Mouse (Mus musculus) midbrain, embryonic 15.5 days (tissue): ENCODE data around the gene Mettl8. TPM values are rescaled to one million over a fixed set of nuclear protein-coding genes. Genes with fewer than 3 reads are reported as not detected.

Experiments used
- ATAC-seq: fragments of 200-750 bp; cut with Nextera tagmentation; replicated peaks from 2 replicates; pipeline ENCODE4 v1.8.0; 2017; ENCODE audit warnings: moderate TSS enrichment
- H3K27ac ChIP-seq: fragments of 300-500 bp; sonication (generic); 2 replicates; pipeline ENCODE4 v1.5.1; 2015; ENCODE audit warnings: mild to moderate bottlenecking, inconsistent platforms
- H3K27me3 ChIP-seq: fragments of 300-500 bp; sonication (generic); replicated peaks from 2 replicates; pipeline ENCODE4 v1.6.1; 2015; ENCODE audit warnings: inconsistent platforms
- H3K36me3 ChIP-seq: fragments of 300-500 bp; sonication (generic); replicated peaks from 2 replicates; pipeline ENCODE4 v1.6.1; 2015; ENCODE audit warnings: inconsistent platforms
- H3K4me1 ChIP-seq: fragments of 300-500 bp; sonication (generic); 2 replicates; pipeline ENCODE4 v1.6.1; 2015; ENCODE audit warnings: inconsistent platforms
- H3K4me2 ChIP-seq: fragments of 300-500 bp; sonication (generic); 2 replicates; pipeline ENCODE4 v1.6.1; 2015; ENCODE audit warnings: inconsistent platforms, mild to moderate bottlenecking, moderate library complexity
- H3K4me3 ChIP-seq: fragments of 300-500 bp; sonication (generic); 2 replicates; pipeline ENCODE4 v1.5.1; 2015; ENCODE audit warnings: mild to moderate bottlenecking, inconsistent platforms
- H3K9ac ChIP-seq: fragments of 300-500 bp; sonication (generic); 2 replicates; pipeline ENCODE4 v1.6.1; 2015; ENCODE audit warnings: mild to moderate bottlenecking, inconsistent platforms
- H3K9me3 ChIP-seq: fragments of 300-500 bp; sonication (generic); 2 replicates; pipeline ENCODE4 v1.6.1; 2016; ENCODE audit warnings: inconsistent platforms
- WGBS: fragments of 180-500 bp; shearing (Covaris S2); methylation state at CpG from one replicate; pipeline ENCODE4 v1.1.7; 2015; ENCODE audit warnings: mixed read lengths; 5-methylcytosine and 5-hydroxymethylcytosine counted together
- polyA plus RNA-seq: library from polyadenylated mRNA; unstranded; fragments of >200 nt; fragmentation: Nextera tagmentation; extraction: Ambion mirVana; gene quantifications from 2 replicates; pipeline ENCODE4 v1.2.1, GENCODE M21; 2015

Mettl8 gene
- polyA plus RNA-seq, 1 experiment from 2014 or later: 11.4 TPM

GRCm38 (mm10) chr2:71071601-71072000 lies 16.2 kb upstream of the Mettl8 start:
- 97% methylated on average over 4 of the region's 4 CpGs for WGBS
- Histone ChIP-seq H3K9ac (no peak overlapping the region), H3K4me2 (no peak overlapping the region), H3K27ac (no peak overlapping the region), H3K27me3 (no peaks in the 10 kb centered on the region), H3K9me3 (no peaks in the 10 kb centered on the region), H3K4me3 (no peak overlapping the region), H3K4me1 (no peaks in the 10 kb centered on the region), H3K36me3 (no peaks in the 10 kb centered on the region)
- no peak for ATAC-seq

GRCm38 (mm10) chr2:71056115-71056835 lies 892 bp upstream of the Mettl8 start:
- 12% methylated on average over 21 of the region's 21 CpGs for WGBS
- peaks cover 7% of the 10 kb centered on the region for H3K4me1 ChIP-seq
- no peaks in the 10 kb centered on the region for H3K27me3 ChIP-seq
- H3K4me3 ChIP-seq: peak overlapping the region; percentile 99
- H3K36me3 ChIP-seq: no peaks in the 10 kb centered on the region
- no peak for ATAC-seq
- H3K9me3 ChIP-seq: no peaks in the 10 kb centered on the region
- H3K4me2 ChIP-seq: peak overlapping the region; percentile 91
- H3K9ac ChIP-seq: peak overlapping the region; percentile 92
- peak overlapping the region; percentile 98 for H3K27ac ChIP-seq

- Histone ChIP-seq H3K4me1 (peaks cover 7% of the 10 kb centered on the region), H3K9me3 (no peaks in the 10 kb centered on the region), H3K36me3 (no peaks in the 10 kb centered on the region), H3K4me3 (peak overlapping the region; percentile 99), H3K27ac (no peak overlapping the region), H3K27me3 (no peaks in the 10 kb centered on the region), H3K4me2 (peak overlapping the region; percentile 91), H3K9ac (peak overlapping the region; percentile 92)
- no peak for ATAC-seq
- 52% methylated on average over 9 of the region's 9 CpGs for WGBS
These were observed 667 bp downstream of the Mettl8 start for GRCm38 (mm10) chr2:71054716-71055115.

DNA sequence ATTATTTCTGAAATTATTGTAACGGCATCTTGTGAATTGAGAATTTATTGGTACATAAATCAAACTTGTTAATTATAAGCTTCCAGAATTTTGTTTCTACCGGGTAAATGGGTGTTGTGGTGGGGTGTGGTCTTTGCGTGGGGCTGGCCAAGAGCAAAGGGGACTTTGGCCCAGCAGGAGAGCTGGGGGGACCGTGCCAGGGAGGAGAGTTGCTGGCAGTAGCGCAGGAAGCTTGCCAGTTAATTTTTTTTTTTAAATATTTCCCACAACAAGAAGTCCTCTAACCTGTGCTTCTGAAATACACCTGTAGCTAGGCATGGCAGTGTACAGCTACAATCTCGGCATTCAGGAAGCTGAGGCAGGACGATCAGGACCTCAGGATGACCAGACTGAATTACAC lies 4.9 kb downstream of the Mettl8 start:
- no peaks in the 10 kb centered on the region for H3K27me3 ChIP-seq
- H3K9me3 ChIP-seq: no peaks in the 10 kb centered on the region
- no peak overlapping the region for H3K9ac ChIP-seq
- H3K36me3 ChIP-seq: no peaks in the 10 kb centered on the region
- no peak overlapping the region for H3K4me3 ChIP-seq
- no peak for ATAC-seq
- 90% methylated on average over 7 of the region's 7 CpGs for WGBS
- no peak overlapping the region for H3K27ac ChIP-seq
- no peak overlapping the region for H3K4me2 ChIP-seq
- H3K4me1 ChIP-seq: peaks cover 7% of the 10 kb centered on the region

DNA sequence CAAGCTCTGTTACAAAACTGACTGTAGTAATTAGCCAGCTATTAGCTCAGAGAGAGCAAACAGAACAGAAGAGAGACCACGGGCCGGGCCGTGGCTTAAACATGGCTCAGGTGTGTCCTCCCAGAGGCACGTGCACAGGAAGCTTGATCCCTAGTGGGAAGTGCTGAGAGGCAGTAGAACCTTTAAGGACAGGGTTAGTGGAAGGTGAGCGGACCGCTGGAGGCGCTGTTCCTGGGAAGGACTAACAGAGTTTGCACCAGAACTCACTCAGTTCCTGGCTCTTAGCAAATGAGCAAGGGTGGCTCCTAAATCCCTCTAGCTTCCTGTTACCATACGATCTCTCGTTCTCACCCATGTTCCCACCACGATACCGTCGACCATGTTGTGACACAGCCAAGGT lies 6.5 kb downstream of the Mettl8 start:
- no peaks in the 10 kb centered on the region for H3K4me1 ChIP-seq

GRCm38 (mm10) chr2:71046751-71047320 lies 8.5 kb downstream of the Mettl8 start:
- Histone ChIP-seq H3K9me3 (no peaks in the 10 kb centered on the region), H3K27ac (no peak overlapping the region), H3K9ac (no peak overlapping the region), H3K27me3 (no peaks in the 10 kb centered on the region), H3K36me3 (no peaks in the 10 kb centered on the region), H3K4me2 (no peak overlapping the region), H3K4me1 (no peaks in the 10 kb centered on the region), H3K4me3 (no peak overlapping the region)
- no peak for ATAC-seq
- 82% methylated on average over 6 of the region's 6 CpGs for WGBS

More for the DNA sequence above, 6.5 kb downstream of the Mettl8 start:
- 83% methylated on average over 12 of the region's 12 CpGs for WGBS
- Histone ChIP-seq H3K4me2 (no peak overlapping the region), H3K9ac (no peak overlapping the region), H3K9me3 (no peaks in the 10 kb centered on the region), H3K27ac (no peak overlapping the region), H3K36me3 (no peaks in the 10 kb centered on the region), H3K27me3 (no peaks in the 10 kb centered on the region), H3K4me3 (no peak overlapping the region)
- ATAC-seq: no peak

- no peak for ATAC-seq
- 79% methylated on average over 6 of the region's 6 CpGs for WGBS
- Histone ChIP-seq H3K9ac (no peak overlapping the region), H3K4me3 (no peak overlapping the region), H3K4me1 (no peaks in the 10 kb centered on the region), H3K9me3 (no peaks in the 10 kb centered on the region), H3K27ac (no peak overlapping the region), H3K36me3 (no peaks in the 10 kb centered on the region), H3K27me3 (no peaks in the 10 kb centered on the region), H3K4me2 (no peak overlapping the region)
These were observed 9.2 kb downstream of the Mettl8 start for GRCm38 (mm10) chr2:71046151-71046550.

DNA sequence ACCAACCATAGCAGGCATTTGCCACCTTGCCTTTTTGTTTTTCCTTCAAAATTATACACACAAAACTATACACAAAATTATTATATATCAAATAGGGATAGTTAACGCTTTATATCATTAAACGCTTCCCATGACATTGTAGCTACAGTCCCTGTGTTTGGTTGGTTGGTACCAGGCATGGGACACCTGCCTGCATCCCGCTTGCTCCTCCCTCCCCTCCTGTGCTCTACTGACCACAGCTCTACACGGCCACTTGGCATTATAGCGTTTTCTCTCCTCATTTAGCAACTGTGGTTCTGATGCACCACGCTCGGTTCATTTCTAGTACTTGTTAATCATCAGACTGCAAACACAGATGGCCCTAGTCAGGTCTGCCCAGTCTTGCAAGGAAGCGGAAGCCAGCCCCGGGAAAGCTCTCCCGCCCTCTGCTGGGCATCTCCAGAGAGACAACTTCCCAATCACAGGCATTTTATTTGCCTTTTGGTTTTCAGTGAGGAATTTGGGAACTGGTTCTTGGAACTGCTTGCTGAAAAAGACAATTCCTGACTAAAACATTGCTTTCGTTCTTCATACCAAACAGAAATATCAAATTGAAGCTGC lies 15.8 kb downstream of the Mettl8 start:
- Histone ChIP-seq H3K4me1 (peaks cover 10% of the 10 kb centered on the region), H3K4me3 (no peak overlapping the region), H3K36me3 (no peaks in the 10 kb centered on the region), H3K9me3 (no peaks in the 10 kb centered on the region), H3K9ac (no peak overlapping the region), H3K27me3 (no peaks in the 10 kb centered on the region), H3K4me2 (peak overlapping the region; percentile 29; the same call in 1 of the 2 replicates), H3K27ac (no peak overlapping the region)
- 41% methylated on average over 11 of the region's 11 CpGs for WGBS
- peak; percentile 76; the same call in 1 of the 2 replicates for ATAC-seq

DNA sequence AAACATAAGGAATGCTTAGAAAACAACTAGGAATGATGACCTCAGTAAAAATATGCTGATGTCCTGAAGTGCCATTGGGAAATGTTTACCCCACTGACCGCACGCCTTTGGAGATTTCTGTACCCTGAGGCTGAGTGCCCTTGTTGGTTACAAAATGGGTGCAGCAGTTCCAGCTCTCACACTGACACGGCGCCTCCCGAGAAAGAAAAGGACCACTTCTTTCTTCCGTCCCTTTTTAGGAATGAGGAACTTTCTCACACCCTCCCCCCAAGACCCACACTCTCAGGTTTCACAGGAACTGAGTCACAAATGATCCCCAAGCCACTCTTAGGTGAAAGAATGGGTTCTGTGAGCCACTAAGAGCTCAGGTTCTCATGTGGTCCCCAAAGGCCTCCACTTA lies 17.9 kb downstream of the Mettl8 start:
- H3K9me3 ChIP-seq: no peaks in the 10 kb centered on the region
- no peak for ATAC-seq
- no peaks in the 10 kb centered on the region for H3K36me3 ChIP-seq
- WGBS: 93% methylated on average over 6 of the region's 6 CpGs
- no peak overlapping the region for H3K4me3 ChIP-seq
- H3K4me2 ChIP-seq: no peak overlapping the region
- no peak overlapping the region for H3K9ac ChIP-seq
- H3K4me1 ChIP-seq: peaks cover 26% of the 10 kb centered on the region
- H3K27me3 ChIP-seq: no peaks in the 10 kb centered on the region
- H3K27ac ChIP-seq: no peak overlapping the region

DNA sequence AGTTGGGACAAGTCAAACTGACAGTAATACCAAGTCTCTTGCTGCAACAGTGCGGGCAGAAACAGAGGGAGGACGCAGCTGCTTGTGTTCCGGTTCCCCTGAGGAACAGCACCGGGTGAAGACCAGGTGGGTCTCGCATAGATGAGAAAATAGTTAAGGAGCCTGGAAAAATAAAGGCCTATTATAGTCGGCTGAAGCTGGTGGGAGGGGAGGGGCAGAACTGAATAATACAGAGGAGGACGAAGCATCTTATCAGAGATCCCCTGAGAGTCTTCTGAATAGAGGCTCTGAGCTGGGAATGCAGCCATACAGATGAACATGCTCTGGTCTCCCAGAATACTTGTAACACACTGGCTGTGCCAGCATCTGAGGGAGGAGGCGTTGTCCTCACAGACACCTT lies 21.4 kb downstream of the Mettl8 start:
- Histone ChIP-seq H3K4me2 (no peak overlapping the region), H3K27ac (0 out of 2 replicates have a peak overlapping the region, but pooled peaks have one; percentile 34), H3K4me3 (no peak overlapping the region), H3K27me3 (no peaks in the 10 kb centered on the region), H3K9me3 (no peaks in the 10 kb centered on the region), H3K4me1 (peaks cover 28% of the 10 kb centered on the region), H3K9ac (no peak overlapping the region), H3K36me3 (no peaks in the 10 kb centered on the region)
- ATAC-seq: peak; percentile 50; the same call in 1 of the 2 replicates
- 20% methylated on average over 8 of the region's 8 CpGs for WGBS

DNA sequence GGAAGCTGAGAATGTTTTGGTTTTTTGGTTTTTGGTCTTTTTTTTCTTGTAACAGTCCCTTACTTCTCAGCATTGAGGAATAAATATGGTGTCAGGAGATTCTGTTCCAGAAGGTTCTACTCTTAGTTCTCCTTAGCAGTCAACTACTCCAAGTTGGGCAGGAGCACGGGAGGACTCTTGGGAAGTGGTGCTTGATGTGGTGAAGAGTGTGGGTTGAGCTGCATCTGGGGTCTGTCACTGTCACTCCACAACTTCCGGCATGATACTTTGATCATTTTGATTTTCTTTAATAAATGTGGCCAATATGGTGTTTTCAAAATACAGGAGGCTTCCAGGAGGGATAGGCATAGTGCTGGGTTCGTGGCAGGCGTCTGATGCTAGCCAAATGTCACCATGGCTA lies 22.4 kb downstream of the Mettl8 start:
- no peaks in the 10 kb centered on the region for H3K27me3 ChIP-seq
- H3K4me2 ChIP-seq: no peak overlapping the region
- H3K9ac ChIP-seq: no peak overlapping the region
- no peak for ATAC-seq
- WGBS: 88% methylated on average over 4 of the region's 4 CpGs
- no peak overlapping the region for H3K4me3 ChIP-seq
- H3K9me3 ChIP-seq: no peaks in the 10 kb centered on the region
- no peaks in the 10 kb centered on the region for H3K36me3 ChIP-seq
- no peak overlapping the region for H3K27ac ChIP-seq
- H3K4me1 ChIP-seq: peaks cover 28% of the 10 kb centered on the region

DNA sequence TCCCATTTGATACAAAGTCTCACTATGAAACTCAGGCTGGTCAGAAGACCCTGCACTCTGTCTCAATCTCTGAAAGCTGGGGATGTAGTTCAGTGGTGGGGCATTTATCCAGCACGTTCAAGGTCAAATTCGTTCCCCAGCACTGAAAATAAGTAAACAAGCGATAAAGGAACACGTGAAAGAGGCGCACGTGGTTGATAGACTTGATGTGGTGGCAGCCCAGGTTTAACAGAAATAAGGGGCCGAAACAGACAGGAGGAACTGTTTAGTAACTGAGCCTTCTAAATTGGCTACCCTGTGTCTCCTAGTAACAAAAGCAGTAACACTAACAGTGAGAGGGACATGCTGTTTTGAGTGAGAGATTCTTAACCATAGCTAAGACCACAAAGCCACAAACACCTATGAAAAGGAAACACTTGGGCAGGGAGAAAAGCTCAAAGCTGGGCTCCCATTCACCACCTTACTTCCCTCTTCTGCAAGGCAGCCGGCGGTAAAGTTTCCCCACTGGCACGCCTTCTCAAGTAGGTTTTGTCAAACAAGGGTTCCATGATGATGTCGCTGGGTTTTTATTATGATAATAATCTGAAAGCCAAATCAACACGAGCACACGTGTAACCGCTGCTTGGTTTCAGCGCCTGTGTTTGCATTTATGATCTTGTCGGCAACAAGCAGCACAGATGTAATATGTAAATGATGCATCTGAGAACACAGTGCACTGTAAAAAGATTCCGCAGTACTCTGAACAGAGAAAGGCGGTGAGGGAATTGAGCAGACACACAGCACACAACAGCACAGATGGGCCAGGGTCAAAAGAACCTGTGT lies 23.2 kb downstream of the Mettl8 start:
- Histone ChIP-seq H3K4me1 (peaks cover 28% of the 10 kb centered on the region), H3K27me3 (no peaks in the 10 kb centered on the region), H3K4me2 (peak overlapping the region; percentile 9), H3K27ac (no peak overlapping the region), H3K36me3 (no peaks in the 10 kb centered on the region), H3K9me3 (no peaks in the 10 kb centered on the region), H3K9ac (no peak overlapping the region), H3K4me3 (no peak overlapping the region)
- whole genome bisulfite sequencing: 52% methylated on average over 18 of the region's 18 CpGs
- 0 out of 2 replicates have a peak, but pooled peaks have one; percentile 70 for ATAC-seq
